26 mouse cellular contexts compared by ENCODE assay signal in the genomic region with DNA sequence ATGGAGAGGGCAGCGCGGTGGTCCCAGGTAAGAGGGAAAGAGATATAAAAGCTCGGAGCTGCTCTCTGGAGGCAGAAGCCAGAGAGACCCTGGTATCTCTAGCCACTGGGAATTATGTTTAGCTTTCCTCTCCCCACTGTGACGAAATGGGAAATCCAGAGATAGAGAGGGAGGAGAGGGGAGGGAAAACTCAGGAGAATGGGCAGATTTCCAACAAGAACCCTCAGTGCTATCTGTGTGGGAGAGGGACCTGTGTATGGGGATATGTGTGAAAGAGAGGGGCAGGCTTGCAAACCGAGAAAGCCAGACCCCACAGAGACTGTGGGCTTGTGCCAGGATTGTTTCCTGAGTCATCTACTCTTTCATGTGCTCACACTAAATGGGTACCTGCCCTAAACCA.
A peak's percentile ranks its signal among the peaks of the same experiment; 100 is the strongest.
DNase-seq lines count a peak whose midpoint lies in the region; ATAC-seq and TF ChIP-seq lines count a peak whose summit lies in the region.
"Had no signal": no experiment of that assay in that cellular context is flagged by ENCODE, and none has a peak within 500 bp of the region (broad histone marks: within the 10 kb centered on the region; RNA-seq: fewer than 3 reads in every experiment).

No protein-coding gene starts in this region.

- no peak overlapping the region for H3K9ac ChIP-seq in heart, embryonic 12.5 days
- no peak overlapping the region for H3K9ac ChIP-seq in heart, embryonic 15.5 days
- H3K9ac ChIP-seq in lung, embryonic 14.5 days, result no peak overlapping the region
- H3K9ac ChIP-seq: embryonic facial prominence, embryonic 13.5 days; forebrain, embryonic 12.5 days; forebrain, embryonic 15.5 days; hindbrain, embryonic 14.5 days had no signal

- 40% methylated on average over 5 of the region's 5 CpGs for WGBS in heart, embryonic 12.5 days
- WGBS in heart, embryonic 15.5 days, result 35% methylated on average over 5 of the region's 5 CpGs
- WGBS in lung, embryonic 14.5 days, result 67% methylated on average over 5 of the region's 5 CpGs

- peak; percentile 69 for ATAC-seq in heart, embryonic 12.5 days (ENCODE audit: insufficient number of reproducible peaks, low FRiP score)
- peak; percentile 34; the same call in 1 of the 2 replicates for ATAC-seq in heart, embryonic 15.5 days (replicated peaks; ENCODE audit: insufficient number of reproducible peaks, insufficient read depth, low FRiP score, low read depth)
- peak; percentile 24; the same call in 1 of the 2 replicates for ATAC-seq in lung, embryonic 14.5 days (ENCODE audit: insufficient read depth)
- ATAC-seq: CD4-positive, CD25-positive, alpha-beta regulatory T cell, adult 4 months; forebrain, embryonic 15.5 days; hindbrain, postnatal 0 days; inflammation-experienced regulatory T-cells, adult 6 months; intestine, embryonic 16.5 days had no signal

- H3K9me3 ChIP-seq in heart, embryonic 12.5 days (replicated peaks), result peaks cover 3% of the 10 kb centered on the region; the same call in 1 of the 2 replicates
- no peaks in the 10 kb centered on the region for H3K9me3 ChIP-seq in heart, embryonic 15.5 days (replicated peaks)
- H3K9me3 ChIP-seq in lung, embryonic 14.5 days (ENCODE audit: low read depth, low read length), result no peaks in the 10 kb centered on the region
- H3K9me3 ChIP-seq: embryonic facial prominence, embryonic 10.5 days; embryonic facial prominence, embryonic 13.5 days; forebrain, embryonic 12.5 days; forebrain, embryonic 15.5 days had no signal

- no peaks in the 10 kb centered on the region for H3K36me3 ChIP-seq in heart, embryonic 12.5 days
- no peaks in the 10 kb centered on the region for H3K36me3 ChIP-seq in heart, embryonic 15.5 days
- no peaks in the 10 kb centered on the region for H3K36me3 ChIP-seq in lung, embryonic 14.5 days (ENCODE audit: insufficient read depth)
- H3K36me3 ChIP-seq: embryonic facial prominence, embryonic 10.5 days; embryonic facial prominence, embryonic 13.5 days; forebrain, embryonic 12.5 days; forebrain, embryonic 15.5 days had no signal

- DNase-seq in heart, adult 18-20 months, result no peak
- no peak for DNase-seq in heart, postnatal 4 days
- DNase-seq in lung, embryonic 14.5 days, result peak; percentile 27
- DNase-seq in lung, postnatal 25 days (ENCODE audit: low spot score), result no peak
- DNase-seq in brain, adult 2 months (ENCODE audit: low read depth, low spot score), result peak; percentile 15
- no peak for DNase-seq in testis, postnatal 14 days (ENCODE audit: low spot score)
- DNase-seq: adrenal gland, adult 2 months; adrenal gland, postnatal 14 days; cerebellum, adult 11-12 months; cerebellum, adult 8-10 months; cerebellum, postnatal 36 days; embryo, embryonic 11 days; gastrocnemius, postnatal 25 days; kidney, adult 18-20 months had no signal

- peaks cover 27% of the 10 kb centered on the region for H3K4me1 ChIP-seq in heart, embryonic 12.5 days (replicated peaks)
- peaks cover 28% of the 10 kb centered on the region for H3K4me1 ChIP-seq in heart, embryonic 15.5 days (replicated peaks)
- H3K4me1 ChIP-seq in lung, embryonic 14.5 days (ENCODE audit: insufficient read depth), result no peaks in the 10 kb centered on the region
- H3K4me1 ChIP-seq: embryonic facial prominence, embryonic 10.5 days; forebrain, embryonic 12.5 days; forebrain, embryonic 15.5 days had no signal

- H3K4me3 ChIP-seq in heart, embryonic 12.5 days, result no peak overlapping the region
- H3K4me3 ChIP-seq in heart, embryonic 15.5 days, result no peak overlapping the region
- no peak overlapping the region for H3K4me3 ChIP-seq in lung, embryonic 14.5 days (ENCODE audit: low read depth, low read length)
- H3K4me3 ChIP-seq: embryonic facial prominence, embryonic 10.5 days; embryonic facial prominence, embryonic 13.5 days; erythroblast, embryonic 14.5 days; forebrain, embryonic 12.5 days; forebrain, embryonic 15.5 days had no signal

- H3K27me3 ChIP-seq in heart, embryonic 12.5 days (replicated peaks), result no peaks in the 10 kb centered on the region
- no peaks in the 10 kb centered on the region for H3K27me3 ChIP-seq in heart, embryonic 15.5 days
- no peaks in the 10 kb centered on the region for H3K27me3 ChIP-seq in lung, embryonic 14.5 days (ENCODE audit: insufficient read depth, low read length)
- H3K27me3 ChIP-seq: embryonic facial prominence, embryonic 13.5 days; forebrain, embryonic 12.5 days; forebrain, embryonic 15.5 days had no signal

- peak overlapping the region; percentile 49; the same call in 1 of the 2 replicates for H3K27ac ChIP-seq in heart, embryonic 12.5 days (ENCODE audit: poor library complexity, severe bottlenecking)
- H3K27ac ChIP-seq in heart, embryonic 15.5 days, result peak overlapping the region; percentile 87
- no peak overlapping the region for H3K27ac ChIP-seq in lung, embryonic 14.5 days (ENCODE audit: low read depth)
- H3K27ac ChIP-seq: embryonic facial prominence, embryonic 10.5 days; embryonic facial prominence, embryonic 13.5 days; forebrain, embryonic 12.5 days; forebrain, embryonic 15.5 days; hindbrain, embryonic 14.5 days had no signal

- TF ChIP-seq CTCF in lung, embryonic 14.5 days (IDR thresholded peaks at IDR 0.05; ENCODE audit: low read depth), result no peak

- no peak overlapping the region for H3K4me2 ChIP-seq in heart, embryonic 12.5 days
- H3K4me2 ChIP-seq in heart, embryonic 15.5 days, result peak overlapping the region; percentile 5; the same call in 1 of the 2 replicates
- no peak overlapping the region for H3K4me2 ChIP-seq in lung, embryonic 14.5 days
- H3K4me2 ChIP-seq: embryonic facial prominence, embryonic 13.5 days; forebrain, embryonic 12.5 days; forebrain, embryonic 15.5 days; hindbrain, embryonic 14.5 days had no signal

Comparison
In these comparisons a context has a peak if more than half of its experiments do, and no peak if none do; other contexts are left out.
1. DNase-seq: peak in lung, embryonic 14.5 days (single experiment) and brain, adult 2 months (single experiment); none in heart, adult 18-20 months (0 of 2), heart, postnatal 4 days (single experiment), lung, postnatal 25 days (single experiment) and testis, postnatal 14 days (single experiment).
2. Peak in every context shown above with its lines, with median percentiles within 50 percentile points of each other: ATAC-seq.